Mouse (Mus musculus): ENCODE results near the gene Pou1f1.

The Pou1f1 gene

GRCm38 (mm10) chr16:65520211-65520610 lies at the start of gene Pou1f1:
Gene Pou1f1, plus strand, starts transcription at chr16:65520511.
- no peak for DNase-seq

- DNase-seq: no peak
Observed at GRCm38 (mm10) chr16:65470650-65471049, 49.7 kb upstream of the Pou1f1 start.

- DNase-seq: peak; percentile 11
Observed at GRCm38 (mm10) chr16:65472472-65473001, 47.8 kb upstream of the Pou1f1 start.

- DNase-seq: no peak
Observed at GRCm38 (mm10) chr16:65485726-65486125, 34.6 kb upstream of the Pou1f1 start.

GRCm38 (mm10) chr16:65496030-65496429 lies 24.3 kb upstream of the Pou1f1 start:
- DNase-seq: no peak

GRCm38 (mm10) chr16:65497049-65497448 lies 23.3 kb upstream of the Pou1f1 start:
- peak; percentile 7 for DNase-seq

GRCm38 (mm10) chr16:65514223-65514622 lies 6.1 kb upstream of the Pou1f1 start:
- DNase-seq: no peak

GRCm38 (mm10) chr16:65526004-65526403 lies 5.7 kb downstream of the Pou1f1 start:
- DNase-seq: no peak

GRCm38 (mm10) chr16:65526695-65527094 lies 6.4 kb downstream of the Pou1f1 start:
- no peak for DNase-seq

- no peak for DNase-seq
Observed at GRCm38 (mm10) chr16:65529589-65529988, 9.3 kb downstream of the Pou1f1 start.

- no peak for DNase-seq
Observed at GRCm38 (mm10) chr16:65531663-65532062, 11.4 kb downstream of the Pou1f1 start.

GRCm38 (mm10) chr16:65533315-65533999 lies 13.1 kb downstream of the Pou1f1 start:
- DNase-seq: peak; percentile 34

GRCm38 (mm10) chr16:65543676-65544293 lies 23.5 kb downstream of the Pou1f1 start:
- no peak for DNase-seq

- no peak for DNase-seq
Observed at GRCm38 (mm10) chr16:65548960-65549359, 28.6 kb downstream of the Pou1f1 start.

- no peak for DNase-seq
Observed at GRCm38 (mm10) chr16:65550814-65551213, 30.5 kb downstream of the Pou1f1 start.

GRCm38 (mm10) chr16:65554267-65554666 lies 34.0 kb downstream of the Pou1f1 start:
- DNase-seq: no peak

GRCm38 (mm10) chr16:65557369-65557768 lies 37.1 kb downstream of the Pou1f1 start:
- DNase-seq: no peak

GRCm38 (mm10) chr16:65559591-65559990 lies 39.3 kb downstream of the Pou1f1 start:
- no peak for DNase-seq

- DNase-seq: peak; percentile 5
Observed at GRCm38 (mm10) chr16:65560996-65561962, 41.0 kb downstream of the Pou1f1 start.

GRCm38 (mm10) chr16:65561963-65562863 lies 41.9 kb downstream of the Pou1f1 start, which contains the start of gene Chmp2b:
Gene Chmp2b, minus strand, starts transcription at chr16:65562726.
- DNase-seq: peak; percentile 88

- DNase-seq: no peak
Observed at GRCm38 (mm10) chr16:65562864-65563206, 42.5 kb downstream of the Pou1f1 start.

GRCm38 (mm10) chr16:65564306-65564705 lies 44.0 kb downstream of the Pou1f1 start:
- DNase-seq: no peak

Data from thymus, postnatal 14 days (tissue).